Mouse (Mus musculus): ENCODE measurements at regions not wholly inside any gene's neighbourhood (a gene's known extent, or its start where the extent isn't known, plus 50 kb on each side); places are given as distances from the start of the nearest gene placed in this dataset.

DNA sequence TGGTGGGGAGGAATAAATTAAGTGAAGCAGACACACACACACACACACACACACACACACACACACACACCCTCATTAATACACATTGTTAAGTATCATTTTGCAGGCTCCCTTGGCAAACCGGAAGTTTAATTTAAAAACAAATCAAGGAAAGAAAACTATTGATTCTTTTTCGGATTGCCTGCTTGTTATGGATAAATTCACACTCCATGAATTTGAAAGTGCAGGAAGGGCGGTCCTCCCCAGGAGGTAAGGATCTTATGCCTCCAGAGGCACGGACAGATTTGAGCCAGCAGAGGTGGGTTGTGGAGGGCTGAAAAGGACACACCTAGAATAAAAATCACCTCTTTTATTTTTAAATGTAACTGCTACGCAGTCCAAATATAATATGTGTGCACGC lies 156.2 kb upstream of the Gm15217 start:
- DNase-seq (ENCODE audit: low spot score), result no peak

DNA sequence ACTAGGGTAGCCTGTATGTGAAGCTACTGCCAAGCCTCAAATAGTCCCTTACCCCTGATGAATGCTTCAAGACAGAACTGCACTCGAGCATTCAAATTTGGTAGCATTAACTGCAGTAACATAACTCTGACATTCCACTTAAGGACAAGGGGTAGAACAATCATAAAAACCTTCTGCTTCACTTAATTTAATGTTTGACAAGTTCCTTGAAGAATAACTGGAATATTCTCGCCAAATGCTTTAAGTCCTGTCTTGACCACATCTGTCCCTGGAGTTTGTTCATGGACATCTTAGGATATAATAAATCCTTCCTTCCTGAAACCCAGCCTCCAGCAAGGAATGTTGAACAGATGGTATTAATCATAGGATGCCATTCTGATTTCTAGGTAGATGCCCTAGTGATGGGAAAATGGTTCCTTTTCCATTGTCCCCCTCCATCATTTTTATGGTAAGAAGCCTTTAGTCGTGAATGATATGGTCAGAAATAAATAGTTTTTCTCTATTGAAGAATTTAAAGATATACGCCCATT lies 154.7 kb upstream of the Gm15217 start:
- DNase-seq (ENCODE audit: low spot score), result no peak

DNA sequence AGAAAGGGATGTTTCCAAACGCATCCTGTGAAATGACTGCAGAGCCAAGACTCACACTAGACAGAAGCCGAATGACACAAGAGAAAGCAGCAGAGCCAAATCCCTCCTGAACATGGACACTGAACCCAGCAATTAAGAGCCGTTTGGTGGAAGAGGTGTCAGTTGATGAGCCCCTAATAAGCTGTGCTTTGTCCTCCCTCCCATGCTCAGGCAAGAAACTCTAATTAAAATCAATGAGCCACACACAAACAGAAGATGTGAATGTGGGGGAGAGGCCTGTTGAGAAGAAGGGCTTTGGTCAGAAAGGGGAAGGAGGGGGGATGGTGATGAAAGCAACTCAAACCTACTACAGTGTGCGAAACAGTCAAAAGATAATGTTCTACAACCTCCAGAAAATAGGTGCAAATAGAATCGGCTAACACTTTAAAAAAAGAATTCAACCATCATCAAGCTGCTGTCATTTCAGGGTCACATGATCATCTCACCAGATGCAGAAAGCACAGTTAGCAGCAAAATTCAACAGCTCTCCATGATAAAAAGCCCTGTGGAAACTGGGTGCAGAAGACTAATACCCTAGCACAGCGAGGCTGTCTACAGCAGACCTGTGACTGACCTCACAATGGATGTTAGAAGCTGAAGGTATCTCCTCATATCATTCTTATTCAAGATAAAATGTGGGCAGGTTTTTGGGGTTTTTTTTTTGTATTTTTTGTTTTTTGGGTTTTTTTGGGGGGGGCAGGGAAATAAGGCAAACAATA lies 153.2 kb upstream of the Gm15217 start:
- no peak for DNase-seq (ENCODE audit: low spot score)

DNA sequence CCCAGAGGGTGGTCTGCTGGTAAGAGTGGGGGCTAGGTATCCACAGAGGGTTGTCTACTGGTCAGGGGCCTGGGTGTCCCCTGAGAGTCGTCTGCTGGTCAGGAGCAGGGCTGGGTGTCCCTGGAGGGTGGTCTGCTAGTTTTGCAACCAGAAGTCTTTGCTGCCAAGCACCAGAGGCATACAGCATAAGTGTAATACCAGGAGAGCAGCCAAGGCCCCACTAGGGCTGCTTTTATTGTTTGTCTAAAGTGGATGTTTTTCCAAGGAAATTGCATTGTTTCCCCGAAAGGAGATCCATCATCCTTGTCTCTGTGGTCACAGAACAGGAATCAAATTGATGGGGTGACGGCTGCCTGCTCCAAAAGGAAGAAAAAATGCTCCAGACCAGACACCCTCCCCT lies 145.2 kb upstream of the Gm15217 start:
- DNase-seq (ENCODE audit: low spot score), result no peak

DNA sequence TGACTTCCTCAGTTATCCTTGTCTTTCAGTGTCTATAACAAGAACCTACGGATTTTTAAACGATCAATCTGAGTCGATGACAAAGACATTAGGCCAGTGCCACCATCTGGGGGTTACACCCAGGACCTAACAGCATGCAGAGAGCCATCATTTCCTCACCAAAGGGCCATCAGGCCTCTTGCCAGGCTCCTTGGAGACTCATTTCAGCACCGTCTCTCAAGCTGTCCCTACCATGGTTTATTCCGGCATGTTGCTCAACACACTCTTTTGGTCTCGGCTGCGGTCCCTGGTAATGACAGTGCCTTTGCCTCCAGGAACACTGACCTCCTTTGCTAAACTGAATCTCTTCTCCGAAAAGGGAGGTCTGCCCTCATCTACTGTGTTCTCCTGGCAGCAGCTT lies 144.4 kb upstream of the Gm15217 start:
- DNase-seq (ENCODE audit: low spot score), result no peak

DNA sequence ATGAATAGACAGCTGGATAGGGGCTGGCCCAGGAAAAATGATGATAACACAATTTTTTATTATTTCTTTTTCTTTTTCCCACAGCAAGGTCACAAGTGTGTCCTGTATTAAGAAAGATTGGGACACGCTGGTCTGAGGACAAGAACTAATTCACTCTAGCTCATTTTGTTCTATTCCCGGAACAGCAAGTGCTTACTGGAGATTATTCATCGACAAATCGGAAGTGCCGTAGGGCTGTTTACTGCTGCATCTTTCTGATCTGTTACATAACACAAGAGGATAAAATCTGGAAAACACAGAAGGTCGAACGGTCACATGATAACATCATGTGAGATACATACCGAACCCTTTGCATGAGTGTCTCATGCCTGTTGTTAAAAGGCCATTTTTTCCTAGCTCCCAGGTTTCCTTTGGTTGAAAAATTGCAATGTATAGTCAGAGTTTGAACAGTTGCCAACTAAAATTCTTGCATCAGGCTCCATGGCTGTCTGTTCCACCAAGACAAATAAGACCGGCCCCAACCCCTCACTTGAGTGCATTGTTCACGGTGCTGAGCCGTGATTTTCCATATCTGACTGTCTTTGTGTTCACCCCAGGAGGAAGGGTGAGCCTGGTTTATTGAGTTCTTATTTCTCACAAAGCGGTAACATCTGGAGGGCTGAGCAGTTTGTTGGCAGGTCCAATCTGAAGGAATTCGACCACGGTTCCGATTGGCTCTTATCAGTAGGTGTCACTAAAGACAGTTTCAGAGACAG lies 139.0 kb upstream of the Gm15217 start:
- no peak for DNase-seq (ENCODE audit: low spot score)

DNA sequence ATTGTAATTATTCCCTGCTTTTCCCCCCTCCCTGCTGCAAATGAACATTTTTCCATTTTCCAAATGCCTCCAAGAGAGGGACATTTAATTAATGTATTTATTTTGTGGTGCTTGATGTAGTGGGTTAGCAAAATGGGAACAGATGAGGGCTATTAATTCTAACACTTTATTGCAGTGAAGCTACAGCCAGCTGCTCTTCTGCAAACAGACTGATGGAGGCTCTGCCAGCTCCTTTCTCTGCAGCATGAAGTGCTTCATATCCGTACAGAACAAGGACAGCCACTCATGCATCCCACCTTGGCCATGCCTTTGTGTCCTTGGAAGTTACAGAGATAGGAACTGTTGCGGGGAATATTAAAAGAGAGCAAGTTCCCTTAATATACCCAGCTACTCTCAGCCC lies 138.3 kb upstream of the Gm15217 start:
- DNase-seq (ENCODE audit: low spot score), result no peak

DNA sequence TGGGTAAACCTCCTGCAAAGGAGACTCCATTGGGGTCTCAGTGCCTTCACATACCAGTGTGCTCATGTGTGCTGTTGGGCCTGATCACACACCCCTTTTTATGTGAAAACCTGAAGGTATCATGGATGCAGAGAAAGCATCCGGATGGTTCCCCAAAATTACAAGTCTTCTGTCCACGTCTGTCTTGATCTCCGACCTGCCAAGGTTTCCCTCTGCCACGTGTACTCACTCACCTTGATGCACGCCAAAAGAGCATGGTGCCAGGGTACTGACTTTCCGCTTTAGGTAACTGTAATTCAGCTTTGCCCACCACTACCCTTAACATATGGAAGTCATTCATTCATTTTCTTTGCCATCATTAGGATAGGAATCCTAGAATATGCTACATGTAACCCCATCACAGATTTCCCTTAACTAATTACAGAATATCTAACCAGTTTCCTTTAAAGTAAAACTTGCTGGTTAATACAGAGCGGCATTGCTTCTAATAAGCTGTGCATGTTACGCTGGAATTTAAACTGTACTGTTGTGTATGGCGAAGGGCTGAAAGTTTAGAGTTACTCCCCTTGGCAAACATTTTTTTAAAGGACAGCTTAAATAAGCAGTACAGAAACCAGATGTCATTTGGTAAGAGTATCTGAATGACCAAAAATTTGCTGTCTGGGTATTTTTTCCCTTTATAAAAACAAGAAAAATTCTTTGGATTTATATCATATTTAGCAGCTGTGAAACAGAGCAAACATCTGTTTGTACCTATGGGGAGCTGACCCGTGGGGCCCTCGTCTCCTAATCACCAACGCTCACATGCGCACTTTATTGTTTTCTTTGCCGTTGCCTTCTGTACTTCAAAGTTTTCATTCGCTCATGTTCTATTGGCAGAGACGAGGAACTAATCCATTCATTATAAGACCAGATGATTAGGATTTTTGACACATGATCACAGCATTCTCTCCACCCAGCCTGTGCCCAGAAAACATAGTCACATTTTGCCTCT lies 131.4 kb upstream of the Gm15217 start:
- no peak for DNase-seq (ENCODE audit: low spot score)

DNA sequence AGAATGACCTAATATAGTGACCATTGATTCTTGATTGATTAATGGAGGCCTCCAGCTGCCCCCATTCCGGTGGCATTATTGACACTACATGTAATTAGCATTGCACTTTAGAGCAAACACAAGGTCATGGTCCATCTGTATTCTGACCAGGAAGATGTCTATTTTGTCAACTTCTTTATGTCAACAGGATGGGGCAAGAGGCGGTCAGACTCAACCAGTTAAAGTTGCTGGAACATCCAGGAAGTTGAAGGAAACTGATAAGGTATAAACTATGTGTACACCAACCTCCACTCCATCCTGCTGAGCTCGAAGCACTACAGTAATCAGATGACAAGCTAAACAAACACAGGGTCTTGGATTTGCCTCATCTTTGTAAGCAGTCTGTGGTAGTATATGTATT lies 130.1 kb upstream of the Gm15217 start:
- no peak for DNase-seq (ENCODE audit: low spot score)

DNA sequence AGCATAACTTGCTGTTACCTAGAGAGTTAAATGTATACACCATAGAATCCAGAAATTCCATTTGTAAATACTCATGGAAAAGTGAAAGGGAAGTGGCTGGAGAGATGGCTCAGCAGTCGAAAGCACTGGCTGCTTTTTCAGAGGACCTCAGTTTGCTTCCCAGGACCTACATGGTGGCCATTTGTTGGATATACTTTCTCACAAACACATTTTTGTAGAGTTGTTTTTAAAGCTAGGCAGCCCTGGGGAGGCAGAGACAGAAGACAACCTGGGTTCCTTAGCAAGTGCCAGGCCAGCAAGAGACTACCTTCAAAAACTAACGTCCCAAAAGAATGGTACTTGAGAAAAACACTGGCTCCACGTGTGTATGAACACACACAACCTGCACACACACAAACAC lies 124.0 kb upstream of the Gm15217 start:
- no peak for DNase-seq (ENCODE audit: low spot score)

DNA sequence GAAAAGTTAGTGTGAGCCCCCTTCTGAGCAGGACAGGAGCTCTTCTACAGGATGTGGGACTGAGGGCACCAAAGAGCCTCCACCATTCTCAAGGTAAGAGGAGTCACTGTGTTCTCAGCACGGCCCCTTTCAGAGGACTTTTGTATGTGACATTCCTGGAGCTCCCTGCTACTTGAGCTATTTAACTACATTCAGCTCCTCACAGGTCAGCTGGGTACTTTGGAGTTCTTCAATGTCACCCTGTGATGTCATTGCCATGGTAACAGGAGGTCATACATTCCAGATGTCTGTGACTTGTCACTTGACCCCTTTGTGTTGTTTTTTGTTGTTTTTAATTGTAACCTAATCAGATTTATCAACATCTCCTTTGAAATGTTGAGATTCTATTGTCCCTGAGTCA lies 122.9 kb upstream of the Gm15217 start:
- DNase-seq (ENCODE audit: low spot score), result no peak

DNA sequence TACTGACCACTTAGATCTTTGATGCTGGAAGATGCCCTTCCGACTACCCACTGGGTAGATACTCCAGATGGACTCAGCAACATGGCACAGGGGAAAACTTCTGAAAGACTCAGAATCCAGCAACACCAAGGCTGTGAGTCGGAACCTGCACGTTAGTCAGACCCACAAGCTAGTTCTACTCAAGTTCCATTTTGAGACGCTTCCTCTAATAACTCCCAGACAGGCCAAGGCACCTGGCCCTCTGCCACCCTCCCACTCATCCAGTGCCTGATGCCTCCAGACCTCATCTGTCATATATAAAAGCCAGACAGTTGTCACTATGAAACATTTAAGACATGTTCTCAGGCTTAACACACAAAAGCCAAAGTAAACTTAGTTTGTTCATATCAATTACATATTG lies 121.9 kb upstream of the Gm15217 start:
- DNase-seq (ENCODE audit: low spot score), result no peak

DNA sequence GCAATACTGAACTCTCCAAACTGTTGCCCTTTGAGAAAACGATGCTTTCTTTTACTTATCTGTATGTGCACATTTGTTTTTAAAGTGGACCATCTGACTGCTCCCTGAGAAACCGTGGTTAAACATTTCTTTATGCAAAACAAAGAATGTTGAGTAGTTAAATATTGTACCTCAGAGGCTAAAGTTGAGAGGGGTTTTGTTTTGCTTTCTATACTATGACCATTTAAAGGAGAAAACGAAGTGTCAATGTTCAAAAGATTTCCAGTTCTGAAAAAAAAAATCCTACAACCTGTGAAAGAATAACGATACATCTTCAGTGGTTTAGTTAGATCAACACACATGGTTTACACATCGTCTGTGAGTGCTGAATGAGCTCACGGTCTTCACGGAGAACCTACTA lies 120.7 kb upstream of the Gm15217 start:
- no peak for DNase-seq (ENCODE audit: low spot score)

DNA sequence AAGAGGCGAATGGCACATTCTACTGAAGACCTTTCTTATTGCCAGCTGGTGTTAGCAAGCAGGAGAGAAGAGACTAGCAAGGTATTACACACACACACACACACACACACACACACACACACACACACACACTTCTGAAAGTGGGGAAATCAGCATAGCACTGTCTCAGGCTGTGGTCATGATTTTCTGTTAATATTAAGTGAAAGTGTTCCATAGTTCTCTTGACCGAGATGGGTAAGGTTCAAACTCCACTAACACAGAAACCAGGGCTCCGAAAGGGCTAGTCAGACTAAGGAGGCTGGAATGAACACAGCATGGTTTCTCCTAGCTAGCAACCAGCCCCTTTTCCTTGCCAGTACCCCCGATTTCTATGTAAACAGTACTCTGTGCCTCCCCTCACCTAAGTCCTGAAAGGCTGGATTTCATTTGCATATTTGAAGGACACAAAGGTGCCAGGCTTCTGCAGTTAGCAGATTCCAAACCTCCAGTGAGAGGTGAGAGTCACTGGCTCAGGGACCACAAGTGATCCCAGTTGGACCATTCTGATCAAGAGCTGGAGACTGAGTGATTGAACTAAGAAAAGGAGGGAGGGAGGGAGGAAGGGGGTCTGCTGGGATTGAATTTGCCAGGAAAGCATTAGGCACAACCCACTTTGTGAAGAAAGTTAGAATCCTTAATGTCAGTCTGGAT lies 118.8 kb upstream of the Gm15217 start:
- no peak for DNase-seq (ENCODE audit: low spot score)

DNA sequence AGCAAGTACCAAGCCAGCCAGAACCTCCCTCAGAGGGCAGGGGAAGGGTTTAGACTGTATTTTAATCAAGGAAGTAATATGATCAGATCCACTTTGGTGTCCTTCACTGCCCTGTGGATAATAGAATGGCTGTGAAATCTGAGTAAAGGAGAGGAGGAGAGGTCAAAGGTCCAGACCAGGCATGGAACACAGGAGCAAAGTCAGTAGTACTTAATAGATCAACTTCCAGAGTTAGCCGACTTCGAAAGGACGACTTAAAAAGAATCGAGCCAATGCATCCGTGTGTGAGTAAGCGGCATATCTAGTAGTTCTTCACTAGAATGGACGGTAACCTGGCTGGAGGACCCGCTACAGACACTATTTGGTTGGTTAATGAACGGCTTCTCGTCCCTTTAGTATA lies 103.8 kb upstream of the Gm15217 start:
- DNase-seq (ENCODE audit: low spot score), result no peak

DNA sequence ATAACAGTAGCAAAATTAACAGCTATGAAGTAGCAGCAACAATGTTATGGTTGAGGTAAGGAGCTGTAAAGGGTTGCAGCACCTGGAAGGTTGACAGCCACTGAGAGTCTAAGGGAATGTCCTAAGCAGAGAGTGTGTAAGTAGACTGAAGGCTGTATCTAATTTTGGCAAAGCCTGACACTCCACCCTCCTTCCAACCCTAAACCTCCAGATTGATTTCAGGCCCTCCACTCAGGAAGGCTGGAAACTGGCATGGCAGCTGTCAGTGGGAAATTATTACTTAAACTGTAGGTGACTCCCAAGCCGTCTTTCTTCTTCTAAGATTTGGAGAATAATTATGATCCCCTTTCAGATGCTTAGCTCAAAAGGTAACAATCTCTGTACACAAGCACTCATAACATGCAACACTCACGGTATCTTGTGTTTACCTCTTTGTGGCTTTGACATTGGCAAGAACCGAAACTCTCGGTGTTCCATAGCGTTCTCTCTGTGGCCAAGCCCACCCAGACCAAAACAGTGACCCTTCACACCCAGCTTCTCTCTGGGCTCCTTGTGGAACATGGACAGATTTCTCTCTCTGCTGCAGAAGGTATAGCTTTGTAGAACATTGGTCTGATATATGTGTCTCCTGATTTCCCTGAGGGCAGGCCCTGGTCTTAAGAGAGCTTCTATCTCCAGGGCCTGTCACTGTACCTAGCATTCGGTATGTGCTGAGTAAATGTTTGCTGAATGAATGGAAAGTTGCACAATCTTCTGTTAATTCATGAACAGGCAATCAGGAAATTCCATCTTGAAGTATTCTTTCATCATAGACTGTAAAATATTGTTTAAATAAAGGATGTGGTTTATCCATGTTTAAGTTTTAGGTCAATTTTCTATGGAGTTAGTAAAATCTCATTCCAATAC lies 102.0 kb upstream of the Gm15217 start:
- no peak for DNase-seq (ENCODE audit: low spot score)

DNA sequence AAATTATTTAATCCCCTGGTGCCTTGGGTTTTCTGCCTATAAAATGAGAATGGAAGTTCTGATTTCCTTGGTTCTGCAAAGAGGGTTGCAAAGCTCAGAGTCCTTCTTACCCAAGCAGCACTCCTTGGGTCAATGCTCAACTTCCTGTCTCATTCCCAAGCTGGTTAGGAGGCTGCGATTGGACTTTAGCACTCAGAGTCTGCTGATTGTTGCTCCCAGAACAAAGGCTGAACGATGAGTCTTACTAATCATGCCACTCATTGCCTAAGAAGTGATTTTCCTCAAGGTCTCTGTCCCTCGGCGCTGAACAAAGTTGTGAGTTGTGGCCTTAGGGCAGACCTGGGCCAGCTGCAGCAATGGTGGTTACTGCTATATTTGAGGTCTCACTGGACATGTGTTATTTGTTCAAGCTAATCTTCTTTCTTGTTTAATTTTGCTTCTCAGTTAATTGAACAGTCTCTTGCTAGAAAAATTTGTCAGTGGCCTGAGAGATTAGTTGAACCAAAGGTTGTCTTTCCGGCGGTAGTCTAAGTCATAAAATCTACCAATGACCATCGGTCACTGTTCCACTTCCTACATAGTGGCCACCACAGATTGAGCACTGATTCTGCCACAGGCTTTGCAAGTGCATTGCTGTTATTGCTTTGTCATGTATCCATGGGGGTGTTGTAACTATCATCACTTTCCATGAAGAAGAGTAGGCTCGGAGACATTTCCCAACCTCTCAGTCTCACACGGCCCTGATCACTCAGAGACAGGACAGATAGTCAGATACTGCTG lies 101.2 kb upstream of the Gm15217 start:
- no peak for DNase-seq (ENCODE audit: low spot score)

DNA sequence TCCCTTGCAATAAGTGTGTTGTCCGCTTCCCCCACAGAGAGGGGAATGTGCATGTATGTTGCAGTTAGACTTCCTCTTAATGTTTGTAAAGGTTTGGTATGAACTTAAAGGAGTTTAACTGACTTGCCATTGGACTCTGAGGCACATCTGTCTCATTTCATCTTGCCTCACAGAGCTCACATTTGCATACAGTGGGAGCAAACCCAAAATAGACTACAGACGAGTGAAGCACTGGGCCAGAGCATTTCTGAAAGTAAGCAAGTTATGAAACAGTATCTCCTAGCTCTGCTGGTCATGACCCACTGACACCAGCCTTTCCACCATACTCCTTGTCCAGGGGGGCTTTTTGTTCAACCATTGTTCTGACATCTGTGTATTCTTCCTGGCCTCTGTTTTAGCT lies 86.8 kb upstream of the Gm15217 start:
- no peak for DNase-seq (ENCODE audit: low spot score)

DNA sequence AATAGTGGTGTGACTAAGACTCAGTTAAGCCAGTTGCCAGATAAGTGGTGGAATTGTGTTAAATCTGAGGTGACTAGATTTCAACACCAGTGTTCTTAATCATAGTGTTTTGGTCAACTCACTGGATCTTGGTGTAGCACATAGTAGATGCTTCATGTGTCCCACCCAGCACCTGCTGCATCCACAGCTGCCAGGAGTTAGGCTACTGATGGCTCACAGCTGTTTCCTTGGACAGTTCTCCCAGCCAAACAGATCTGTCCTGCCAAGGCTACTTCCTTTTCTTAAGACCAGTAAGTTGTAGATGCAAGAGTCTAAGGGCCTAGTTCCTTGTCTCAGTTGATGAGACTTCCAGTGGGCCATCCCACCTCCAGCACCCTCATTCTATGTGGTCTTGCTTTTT lies 82.9 kb upstream of the Gm15217 start:
- no peak for DNase-seq (ENCODE audit: low spot score)

DNA sequence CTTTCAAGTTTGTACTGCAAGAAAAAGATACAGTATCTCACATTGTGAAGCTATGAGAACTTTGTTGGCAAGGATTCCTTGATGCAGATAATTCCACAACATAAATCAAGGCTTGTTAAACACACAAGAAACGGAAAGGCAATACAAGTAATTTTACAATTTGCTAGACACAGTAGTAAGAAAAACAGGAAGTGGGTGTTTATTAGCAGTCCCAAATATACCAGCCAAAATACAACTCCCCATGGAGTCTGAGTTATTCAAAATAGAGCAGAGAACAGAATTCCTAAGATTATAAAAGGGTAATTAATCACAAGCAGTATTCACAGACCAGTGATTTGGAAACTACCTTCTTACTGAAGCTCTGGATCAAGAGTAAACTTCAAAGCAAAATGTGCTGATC lies 78.7 kb upstream of the Gm15217 start:
- DNase-seq (ENCODE audit: low spot score), result no peak

All from ovary, postnatal 10 days (tissue).